Mouse (Mus musculus) granulocyte monocyte progenitor cell, adult 5-6 weeks (primary cell): Measurements from ENCODE around the gene Cdh10. TPM values are rescaled to one million over a fixed set of nuclear protein-coding genes. Genes with fewer than 3 reads are reported as not detected.

Experiments
- ATAC-seq: replicated peaks from 2 replicates; pipeline ENCODE4 v1.8.0; 2016; ENCODE audit warnings: mild to moderate bottlenecking, moderate TSS enrichment, inconsistent platforms; ENCODE audit not compliant: poor library complexity, severe bottlenecking
- total RNA-seq, 2 experiments: library from RNA; stranded (forward) in 1 of 2; stranded (reverse) in 1 of 2; fragments of 200-712, 200-1000 nt in 1 of 2; fragments of >200 nt in 1 of 2; fragmentation: Nextera tagmentation in 1 of 2; gene quantifications; 2 replicates each; pipeline ENCODE4 v1.2.3; 2014 to 2017

The Cdh10 gene
- total RNA-seq, 2 experiments from 2014 or later: not detected

DNA sequence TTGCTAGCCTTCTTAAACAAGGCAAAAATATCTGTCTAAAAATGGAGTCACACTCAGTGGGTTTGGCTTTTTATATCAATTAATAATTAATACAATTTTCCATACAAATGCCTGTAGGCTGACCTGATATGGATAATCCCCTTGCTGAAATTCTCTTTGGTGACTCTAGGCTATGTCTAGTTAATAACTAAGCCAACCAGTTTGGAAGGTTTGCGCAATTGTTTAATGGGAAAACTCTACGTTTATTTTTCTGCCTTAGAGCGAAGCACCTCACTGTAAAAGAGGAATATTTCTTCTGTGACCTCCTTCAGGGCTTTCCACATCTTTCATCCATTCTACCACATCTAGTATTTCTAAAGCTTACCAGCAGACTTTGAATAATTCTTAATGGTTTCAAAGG, 133.5 kb downstream of the Cdh10 start:
- ATAC-seq: no peak

DNA sequence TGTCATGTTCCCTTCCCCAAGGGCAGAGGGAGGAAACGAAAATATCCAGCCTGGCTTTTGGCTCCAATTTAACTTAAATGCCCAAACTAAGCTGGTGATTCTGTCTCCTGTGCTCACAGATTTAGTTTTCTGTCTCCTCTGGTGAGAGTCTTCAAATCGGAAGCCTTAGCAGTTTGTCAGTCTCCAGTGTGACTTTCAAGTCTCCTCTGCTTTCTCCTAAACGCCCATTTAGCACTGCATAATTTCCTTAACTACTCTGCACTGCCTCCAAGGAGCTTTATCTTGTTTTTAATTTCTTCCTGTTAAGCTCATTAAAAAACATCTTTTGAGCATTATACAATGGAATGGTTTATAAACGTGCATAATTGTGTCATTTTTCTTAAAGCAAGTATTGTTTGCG, 156.3 kb downstream of the Cdh10 start:
- no peak for ATAC-seq

DNA sequence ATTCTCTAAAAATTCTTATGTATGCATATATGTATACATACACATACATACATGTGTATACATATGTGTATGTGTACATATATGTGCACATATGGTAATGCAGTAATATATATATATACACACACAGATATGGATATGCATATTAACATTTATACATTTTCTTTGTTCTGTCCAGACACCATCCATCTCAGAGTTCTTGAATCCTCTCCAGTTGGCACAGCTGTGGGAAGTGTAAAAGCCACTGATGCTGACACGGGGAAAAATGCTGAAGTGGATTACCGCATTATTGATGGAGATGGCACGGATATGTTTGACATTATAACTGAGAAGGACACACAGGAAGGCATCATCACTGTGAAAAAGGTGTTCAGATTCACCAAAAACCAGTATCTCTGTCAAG, 166.1 kb downstream of the Cdh10 start:
- ATAC-seq: no peak

DNA sequence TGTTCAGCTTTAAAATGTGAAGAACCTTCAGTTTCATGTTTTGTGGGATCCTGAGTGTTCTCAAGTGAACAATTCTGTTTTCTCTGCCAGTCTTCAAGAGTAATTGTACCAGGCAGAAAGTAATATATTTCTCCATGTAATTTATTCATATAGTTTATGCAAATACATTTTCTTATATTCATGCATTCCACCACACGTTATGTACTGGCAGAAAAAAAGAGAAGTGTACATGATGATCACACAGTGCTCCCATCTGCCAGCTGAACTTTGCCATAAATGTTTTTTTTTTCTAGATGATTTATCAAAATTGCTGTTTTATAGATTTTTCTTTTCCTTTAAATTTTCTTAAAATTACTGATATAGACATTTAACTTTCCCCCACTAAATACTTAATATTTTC, 168.9 kb downstream of the Cdh10 start:
- no peak for ATAC-seq

DNA sequence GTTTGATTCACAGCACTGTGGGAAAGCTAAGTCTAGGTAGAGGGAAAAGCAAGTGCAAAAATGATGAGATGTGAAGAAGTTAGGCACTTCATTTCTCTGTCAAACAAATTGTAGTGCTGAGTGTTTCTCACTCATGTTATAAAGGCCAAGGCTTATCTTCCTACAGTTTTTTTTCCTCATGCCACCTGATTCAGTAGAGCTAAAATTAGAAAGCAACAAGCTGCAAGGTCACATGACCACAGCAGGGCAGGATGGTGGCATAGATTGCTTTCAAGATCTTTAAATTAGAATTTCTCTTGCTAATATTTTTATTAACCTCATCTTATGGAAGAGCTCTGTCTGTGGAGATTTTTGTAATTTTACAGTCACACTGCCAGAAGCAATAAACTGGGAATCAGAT, 174.8 kb downstream of the Cdh10 start:
- ATAC-seq: no peak

DNA sequence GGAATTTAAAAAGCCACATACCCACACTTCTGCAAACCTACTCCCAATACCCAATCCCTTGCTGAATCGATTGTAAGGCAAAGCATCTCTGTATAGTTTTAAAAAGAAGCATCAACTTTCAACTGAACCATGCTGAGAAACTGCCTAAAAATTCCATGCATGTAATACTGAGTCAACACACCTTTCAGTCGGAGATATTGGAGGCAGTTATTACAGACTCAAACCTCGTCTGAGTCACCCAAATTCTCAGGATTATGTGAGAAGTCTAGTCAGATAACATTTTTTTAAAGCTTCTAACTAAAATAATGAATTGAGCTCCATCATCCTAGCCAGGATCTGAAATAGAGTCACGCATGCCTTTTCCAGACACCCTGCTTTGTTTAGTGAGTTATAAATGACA, 175.5 kb downstream of the Cdh10 start:
- ATAC-seq: no peak

DNA sequence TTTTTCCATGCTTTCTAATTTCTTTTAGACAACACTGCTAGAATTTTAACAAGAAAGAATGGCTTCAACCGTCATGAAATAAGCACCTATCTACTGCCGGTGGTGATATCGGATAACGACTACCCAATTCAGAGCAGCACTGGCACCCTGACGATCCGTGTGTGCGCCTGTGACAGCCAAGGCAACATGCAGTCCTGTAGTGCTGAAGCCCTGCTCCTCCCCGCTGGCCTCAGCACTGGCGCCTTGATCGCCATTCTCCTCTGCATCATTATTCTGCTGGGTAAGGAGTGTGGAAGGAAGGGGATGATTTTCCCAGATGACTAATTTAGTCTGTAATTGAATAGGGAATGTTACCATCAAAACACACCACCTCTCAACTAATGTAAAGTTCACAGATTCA, 192.1 kb downstream of the Cdh10 start:
- ATAC-seq: no peak

DNA sequence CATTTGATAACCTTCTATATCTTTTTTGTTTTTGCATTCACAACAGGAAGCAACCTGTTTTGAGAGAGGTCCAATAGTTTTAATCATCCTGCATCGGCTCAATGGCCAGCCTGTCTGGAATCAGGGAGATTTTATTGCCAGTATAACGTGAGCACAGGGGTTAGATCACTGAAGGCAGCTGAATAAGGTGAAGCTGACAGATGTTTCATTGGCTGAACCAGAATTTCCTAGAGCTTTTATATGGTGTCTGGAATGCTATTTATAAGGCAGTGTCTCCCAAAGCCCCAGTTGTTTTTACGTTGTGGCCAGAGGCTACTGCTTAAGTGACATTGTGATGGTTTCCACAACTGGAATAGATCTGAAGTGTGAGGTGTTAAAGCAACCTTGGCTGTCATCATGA, 214.2 kb downstream of the Cdh10 start:
- ATAC-seq: no peak

DNA sequence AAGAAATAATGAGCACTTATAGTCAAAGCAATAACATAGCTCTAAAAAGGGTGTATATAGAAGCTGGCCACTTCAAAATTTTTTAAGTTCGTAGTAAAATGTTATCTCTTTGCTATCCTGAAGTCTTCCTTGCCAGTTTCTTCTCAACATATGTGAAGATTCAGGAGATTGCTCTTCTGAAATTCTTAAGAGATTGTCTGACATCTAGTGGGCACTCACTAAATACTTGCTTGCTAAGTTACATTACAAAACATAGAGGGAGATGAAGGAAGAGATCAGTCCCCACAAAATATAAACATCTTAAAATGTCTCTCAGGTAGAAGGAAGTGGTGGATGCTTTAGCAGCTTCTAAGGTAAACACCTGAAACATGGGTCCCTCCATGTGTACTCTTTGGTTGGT, 221.3 kb downstream of the Cdh10 start:
- ATAC-seq: no peak
